Mouse (Mus musculus) liver, embryonic 11.5 days (tissue): ENCODE measurements around the gene Tssk1. TPM values are rescaled to one million over a fixed set of nuclear protein-coding genes. Genes with fewer than 3 reads are reported as not detected.

Experiments
- ATAC-seq: fragments of 200-750 bp; cut with Nextera tagmentation; replicated peaks from 2 replicates; pipeline ENCODE4 v1.8.0; 2017; ENCODE audit warnings: moderate number of reproducible peaks, mild to moderate bottlenecking, moderate TSS enrichment, moderate library complexity; ENCODE audit not compliant: low FRiP score
- DNase-seq: peaks from one replicate; pipeline ENCODE4 v3.0.0-alpha.2; 2017; ENCODE audit warnings: low spot score
- H3K27ac ChIP-seq: fragments of 300-500 bp; sonication (generic); 2 replicates; pipeline ENCODE4 v1.5.1; 2014; ENCODE audit warnings: mild to moderate bottlenecking, low read depth, low read length, control low read depth
- H3K27me3 ChIP-seq: fragments of 300-500 bp; sonication (generic); replicated peaks from 2 replicates; pipeline ENCODE4 v1.6.1; 2014; ENCODE audit warnings: low read length, mixed read lengths; ENCODE audit not compliant: control insufficient read depth, insufficient read depth
- H3K36me3 ChIP-seq: fragments of 300-500 bp; sonication (generic); 2 replicates; pipeline ENCODE4 v1.6.1; 2014; ENCODE audit warnings: mild to moderate bottlenecking, low read length, moderate library complexity, mixed read lengths; ENCODE audit not compliant: control insufficient read depth, insufficient read depth
- H3K4me1 ChIP-seq: fragments of 300-500 bp; sonication (generic); replicated peaks from 2 replicates; pipeline ENCODE4 v1.6.1; 2014; ENCODE audit warnings: low read length, mixed read lengths; ENCODE audit not compliant: control insufficient read depth, insufficient read depth
- H3K4me2 ChIP-seq: fragments of 300-500 bp; sonication (generic); 2 replicates; pipeline ENCODE4 v1.6.1; 2014; ENCODE audit warnings: mild to moderate bottlenecking, control low read depth, moderate library complexity
- H3K4me3 ChIP-seq: fragments of 300-500 bp; sonication (generic); 2 replicates; pipeline ENCODE4 v1.5.1; 2014; ENCODE audit warnings: low read depth, low read length, control low read depth
- H3K9ac ChIP-seq: fragments of 300-500 bp; sonication (generic); 2 replicates; pipeline ENCODE4 v1.6.1; 2014; ENCODE audit warnings: low read depth, low read length, control low read depth
- H3K9me3 ChIP-seq: fragments of 300-500 bp; sonication (generic); 2 replicates; pipeline ENCODE4 v1.6.1; 2016; ENCODE audit warnings: low read length, inconsistent platforms, mixed read lengths; ENCODE audit not compliant: control insufficient read depth
- WGBS: fragments of 180-500 bp; shearing (Covaris S2); extraction: QIAGEN DNeasy Blood & Tissue Kit; methylation state at CpG from one replicate; pipeline ENCODE4 v1.1.7; 2014; 5-methylcytosine and 5-hydroxymethylcytosine counted together
- polyA plus RNA-seq: library from polyadenylated mRNA; unstranded; fragments of >200 nt; fragmentation: Nextera tagmentation; extraction: Ambion mirVana; gene quantifications from 2 replicates; pipeline ENCODE4 v1.2.1, GENCODE M21; 2014

The Tssk1 gene
- polyA plus RNA-seq, 1 experiment from 2014 or later: not detected

DNA sequence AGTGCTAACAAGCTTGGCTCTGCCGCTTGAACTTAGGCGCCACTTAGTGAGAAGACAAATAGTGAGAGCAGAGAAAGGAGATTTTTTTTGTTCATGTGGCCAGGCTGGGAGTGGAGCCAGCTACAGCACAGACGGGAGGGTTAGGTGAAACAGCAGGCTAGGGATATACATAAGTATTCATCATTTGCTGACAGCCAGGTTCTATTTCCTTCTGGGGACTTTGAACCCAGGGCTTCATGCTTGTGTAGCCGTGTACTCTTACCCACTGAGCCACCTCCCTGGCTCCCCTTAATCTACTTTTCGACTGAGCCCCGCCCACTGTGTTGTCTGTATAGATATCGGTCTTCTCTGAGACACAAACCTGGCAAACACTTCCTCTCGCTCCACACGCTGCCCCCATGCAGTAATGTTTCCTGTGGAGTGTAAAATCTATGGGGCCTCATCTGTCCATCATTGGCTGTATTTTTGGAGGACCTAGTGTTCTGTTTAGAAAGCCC lies 45.3 kb downstream of the Tssk1 start:
- 32% methylated on average over 9 of the region's 9 CpGs for WGBS
- peak overlapping the region; percentile 63 for H3K27ac ChIP-seq
- H3K9me3 ChIP-seq: no peaks in the 10 kb centered on the region
- no peak overlapping the region; the same call in 1 of the 2 replicates for H3K9ac ChIP-seq
- no peak overlapping the region for H3K4me3 ChIP-seq
- H3K4me2 ChIP-seq: peak overlapping the region; percentile 6
- peaks cover 16% of the 10 kb centered on the region for H3K4me1 ChIP-seq
- no peak for DNase-seq
- no peaks in the 10 kb centered on the region for H3K27me3 ChIP-seq
- ATAC-seq: peak; percentile 87
- no peaks in the 10 kb centered on the region for H3K36me3 ChIP-seq

DNA sequence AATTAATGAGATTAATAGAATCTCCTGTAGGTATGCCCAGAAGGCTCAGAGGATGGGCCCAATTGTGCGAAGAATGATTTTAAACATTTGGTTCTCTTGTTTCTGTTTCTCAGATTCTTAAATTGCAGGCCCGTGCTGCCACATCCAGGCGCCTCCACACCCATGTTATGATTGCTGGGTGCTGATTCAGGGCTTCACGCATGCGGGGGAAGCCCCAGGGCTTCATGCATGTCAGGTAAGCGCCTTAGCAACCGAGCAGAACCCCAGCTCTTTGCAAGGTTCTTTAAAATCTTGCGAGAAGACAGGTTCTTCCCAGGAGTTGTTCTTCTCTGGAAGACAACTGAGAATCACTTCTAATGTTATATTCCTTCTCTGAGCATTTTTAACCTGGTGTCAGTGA lies 49.4 kb downstream of the Tssk1 start:
- no peak overlapping the region for H3K9ac ChIP-seq
- peaks cover 6% of the 10 kb centered on the region for H3K4me1 ChIP-seq
- ATAC-seq (no peak), DNase-seq (no peak)
- no peaks in the 10 kb centered on the region for H3K36me3 ChIP-seq
- WGBS: 67% methylated on average over 8 of the region's 8 CpGs
- H3K4me3 ChIP-seq: no peak overlapping the region
- H3K27ac ChIP-seq: no peak overlapping the region
- H3K4me2 ChIP-seq: no peak overlapping the region
- H3K27me3 ChIP-seq: no peaks in the 10 kb centered on the region
- no peaks in the 10 kb centered on the region for H3K9me3 ChIP-seq

DNA sequence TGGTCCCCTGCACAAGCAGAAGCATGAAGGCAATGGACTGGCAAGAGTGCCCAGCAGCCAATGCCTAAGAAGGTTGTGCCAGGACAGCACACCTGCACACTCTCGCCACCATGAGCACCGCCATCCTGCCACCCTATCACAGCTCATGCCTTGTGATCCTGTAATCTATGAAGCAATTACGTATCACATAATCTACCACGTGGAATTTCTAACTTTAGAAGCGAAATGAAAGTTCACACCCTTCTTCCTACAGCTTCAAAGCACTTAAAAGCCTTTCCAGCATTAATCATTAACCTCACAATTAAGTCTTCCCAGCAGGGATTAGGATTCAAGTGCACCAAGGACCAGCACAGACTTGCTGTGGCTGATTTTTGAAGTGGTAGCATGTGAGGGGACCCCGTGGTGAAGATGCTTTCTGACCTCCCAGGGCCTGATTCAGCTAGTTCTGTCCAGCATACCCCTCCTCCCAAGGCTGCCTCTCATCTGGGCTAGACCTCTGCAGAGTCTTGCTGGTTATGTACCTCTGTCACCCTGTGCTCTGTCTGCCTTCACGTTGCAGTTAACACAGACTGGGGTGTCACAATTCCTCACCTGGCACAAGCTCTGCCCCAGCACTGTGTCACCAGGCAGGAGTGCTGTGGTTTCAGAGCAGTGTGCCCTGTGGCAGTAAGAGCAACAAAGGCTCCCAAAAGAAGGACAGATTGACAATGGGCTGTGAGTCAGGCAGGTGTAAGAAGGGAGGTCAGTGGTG lies 51.2 kb downstream of the Tssk1 start:
- Histone ChIP-seq H3K27me3 (no peaks in the 10 kb centered on the region), H3K4me2 (no peak overlapping the region), H3K4me1 (no peaks in the 10 kb centered on the region), H3K27ac (no peak overlapping the region), H3K36me3 (no peaks in the 10 kb centered on the region), H3K9me3 (no peaks in the 10 kb centered on the region), H3K9ac (no peak overlapping the region), H3K4me3 (no peak overlapping the region)
- no peak for DNase-seq
- 60% methylated on average over 7 of the region's 7 CpGs for WGBS
- no peak for ATAC-seq

Other genes starting within 250 kb of the Tssk1 start
- gene Ccdc74a, start 247.8 kb upstream of the Tssk1 start, polyA plus RNA-seq: 3.9 and 4.5 TPM in 2 replicates
- 44.8 and 46.7 TPM in 2 replicates for gene Med15, start 161.3 kb upstream of the Tssk1 start, polyA plus RNA-seq
- 47.5 and 49.3 TPM in 2 replicates for gene Klhl22, start 134.6 kb upstream of the Tssk1 start, polyA plus RNA-seq
- gene Scarf2, start 96.9 kb upstream of the Tssk1 start, polyA plus RNA-seq: 5.8 and 6.9 TPM in 2 replicates
- not detected in 2 replicates for gene B830017H08Rik, start 61.1 kb upstream of the Tssk1 start, polyA plus RNA-seq
- 1.1 and 1.9 TPM in 2 replicates for gene Car15, start 55.9 kb upstream of the Tssk1 start, polyA plus RNA-seq
- 0.18 and 0.25 TPM in 2 replicates for gene Gm20518, start 2.6 kb upstream of the Tssk1 start, polyA plus RNA-seq
- 47.9 and 52.9 TPM in 2 replicates for gene Dgcr2, start 4.3 kb downstream of the Tssk1 start, polyA plus RNA-seq
- gene Tssk2, start 4.4 kb downstream of the Tssk1 start, polyA plus RNA-seq: 0.12 TPM in 1 of 2 replicates, not detected in the other
- 24.4 and 26.4 TPM in 2 replicates for gene Ess2, start 17.1 kb downstream of the Tssk1 start, polyA plus RNA-seq
- 0.21 and 0.29 TPM in 2 replicates for gene Gsc2, start 20.8 kb downstream of the Tssk1 start, polyA plus RNA-seq
- gene Slc25a1, start 34.0 kb downstream of the Tssk1 start, polyA plus RNA-seq: 138 and 140 TPM in 2 replicates
- not detected in 2 replicates for gene Vpreb2, start 86.2 kb downstream of the Tssk1 start, polyA plus RNA-seq
- gene Dgcr6, start 158.6 kb downstream of the Tssk1 start, polyA plus RNA-seq: 74.1 and 79.8 TPM in 2 replicates
- 16.5 and 19.1 TPM in 2 replicates for gene Prodh, start 196.0 kb downstream of the Tssk1 start, polyA plus RNA-seq
- 0.96 and 1.1 TPM in 2 replicates for gene Rtn4r, start 233.4 kb downstream of the Tssk1 start, polyA plus RNA-seq